Mouse (Mus musculus): Measurements from ENCODE around the gene Lrrc23. TPM values are rescaled to one million over a fixed set of nuclear protein-coding genes. Genes with fewer than 3 reads are reported as not detected.

Lrrc23 gene
- total and polyA plus RNA-seq, 3 experiments, result 0.11 TPM; not detected in 2

DNA sequence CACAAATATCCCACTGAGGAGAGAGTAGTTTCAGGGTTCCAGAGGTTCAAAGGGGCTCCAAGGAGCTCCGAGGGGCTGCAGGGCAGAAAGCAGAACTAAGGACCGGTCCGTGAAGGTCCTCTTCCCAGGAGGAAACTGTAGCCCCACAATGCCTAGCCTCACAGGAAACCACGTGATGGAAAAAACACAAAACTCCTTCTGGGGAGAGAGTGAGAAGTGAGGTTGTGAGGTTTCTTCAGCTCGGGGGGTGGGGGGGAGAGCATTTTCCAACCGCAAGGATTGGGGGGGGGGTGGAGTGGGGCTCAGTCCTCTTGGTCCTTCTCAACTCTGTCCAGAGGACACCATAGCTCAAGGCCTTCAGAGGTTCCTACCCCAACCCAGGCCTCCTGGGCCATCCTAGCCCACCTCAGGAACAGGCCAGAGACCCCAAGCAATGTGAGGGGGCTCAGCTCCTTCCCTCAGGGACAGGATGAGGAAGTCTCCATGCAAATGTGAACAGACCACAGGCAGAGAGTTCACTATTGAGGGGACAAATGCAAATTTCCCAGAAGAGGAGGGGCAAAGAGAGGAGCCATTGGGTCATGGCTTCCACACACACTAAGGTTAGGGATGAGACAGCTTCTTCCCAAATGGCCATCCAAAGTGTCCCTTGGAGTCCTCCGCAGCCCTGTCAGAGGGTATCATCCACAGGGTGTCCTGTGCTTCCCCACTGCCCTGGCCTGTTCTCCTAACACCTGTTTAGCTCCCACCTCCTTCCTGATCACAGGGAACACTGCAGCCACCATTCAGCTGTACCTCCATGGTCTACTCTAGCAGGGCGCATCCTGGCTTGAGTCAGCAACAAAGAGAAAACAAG lies 49.4 kb downstream of the Lrrc23 start:
- H3K9me3 ChIP-seq (replicated peaks), result no peaks in the 10 kb centered on the region
- DNase-seq (ENCODE audit: low spot score), result no peak
- peaks cover 70% of the 10 kb centered on the region for H3K36me3 ChIP-seq (replicated peaks)
- H3K4me1 ChIP-seq (ENCODE audit: insufficient read depth, low read depth, low read length), result peaks cover 88% of the 10 kb centered on the region
- 0 out of 2 replicates have a peak, but pooled peaks have one; percentile 9 for ATAC-seq (ENCODE audit: extremely low read depth, insufficient number of reproducible peaks, low FRiP score, poor library complexity, severe bottlenecking)
- no peak for TF ChIP-seq TAL1 (conservative IDR thresholded peaks at IDR 0.05; ENCODE audit: low read depth, low read length)
- H3K4me3 ChIP-seq (ENCODE audit: low read depth, low read length), result no peak overlapping the region; the same call in 1 of the 2 replicates
- H3K27me3 ChIP-seq (ENCODE audit: insufficient read depth, low read length), result no peaks in the 10 kb centered on the region

DNA sequence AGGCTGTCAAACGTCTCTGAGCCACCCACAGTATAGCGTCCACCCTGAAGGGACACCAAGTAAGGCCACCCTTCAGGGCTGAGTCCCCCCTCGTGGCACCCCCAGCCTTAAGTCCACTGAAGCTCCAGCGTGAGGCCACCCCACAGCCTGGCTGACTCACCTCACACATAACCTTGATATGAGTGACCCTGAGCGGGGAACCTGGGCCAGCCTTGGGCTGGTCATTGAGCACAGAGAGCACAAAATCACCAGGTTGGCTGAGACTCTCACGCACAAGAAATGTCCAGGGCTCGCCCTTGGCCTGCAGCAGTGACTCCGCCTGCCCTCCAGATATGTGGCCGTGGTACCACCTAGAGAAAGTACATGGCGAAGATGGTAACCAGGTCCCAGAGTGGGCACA lies 50.9 kb downstream of the Lrrc23 start:
- Histone ChIP-seq H3K4me3 (ENCODE audit: low read depth, low read length) (peak overlapping the region; percentile 1; the same call in 1 of the 2 replicates), H3K4me1 (ENCODE audit: insufficient read depth, low read depth, low read length) (peaks cover 91% of the 10 kb centered on the region), H3K9me3 (replicated peaks) (no peaks in the 10 kb centered on the region), H3K36me3 (replicated peaks) (peaks cover 84% of the 10 kb centered on the region), H3K27me3 (ENCODE audit: insufficient read depth, low read length) (no peaks in the 10 kb centered on the region)
- TF ChIP-seq POLR2AphosphoS5 (IDR thresholded peaks at IDR 0.05; ENCODE audit: insufficient replicate concordance, low read depth, low read length), result no peak
- no peak for TF ChIP-seq CTCF (IDR thresholded peaks at IDR 0.05; ENCODE audit: low read depth, low read length)
- no peak for TF ChIP-seq GATA2 (IDR thresholded peaks at IDR 0.05; ENCODE audit: borderline replicate concordance, low read depth, low read length)
- no peak for TF ChIP-seq TAL1 (conservative IDR thresholded peaks at IDR 0.05; ENCODE audit: low read depth, low read length)
- ATAC-seq (ENCODE audit: extremely low read depth, insufficient number of reproducible peaks, low FRiP score, poor library complexity, severe bottlenecking) (no peak), DNase-seq (ENCODE audit: low spot score) (no peak)

DNA sequence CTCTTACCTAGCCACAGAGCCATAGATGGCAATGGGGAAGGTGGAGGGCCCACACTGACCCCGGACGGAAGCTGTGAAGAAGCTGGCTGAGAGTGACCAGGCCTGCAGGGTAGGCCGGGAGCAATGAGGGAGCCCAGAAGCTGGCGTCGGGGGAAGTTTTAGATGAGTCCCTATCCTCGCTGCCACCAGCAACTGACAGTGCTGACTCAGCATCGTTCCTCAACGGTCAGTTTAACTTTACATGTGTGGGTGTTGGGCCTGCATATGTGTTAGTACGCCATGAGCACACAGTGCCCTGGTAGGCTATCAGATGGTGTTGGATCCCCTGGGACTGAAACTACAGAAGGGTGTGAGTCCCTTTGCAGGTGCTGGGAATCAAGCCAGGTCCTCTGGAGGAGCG lies 55.1 kb downstream of the Lrrc23 start:
- H3K27me3 ChIP-seq (ENCODE audit: insufficient read depth, low read length), result no peaks in the 10 kb centered on the region
- H3K4me3 ChIP-seq (ENCODE audit: low read depth, low read length), result peak overlapping the region; percentile 63; the same call in 1 of the 2 replicates
- peak; percentile 22; the same call in 1 of the 2 replicates for ATAC-seq (ENCODE audit: extremely low read depth, insufficient number of reproducible peaks, low FRiP score, poor library complexity, severe bottlenecking)
- H3K4me1 ChIP-seq (ENCODE audit: insufficient read depth, low read depth, low read length), result peaks cover 86% of the 10 kb centered on the region
- no peaks in the 10 kb centered on the region for H3K9me3 ChIP-seq (replicated peaks)
- TF ChIP-seq CTCF (IDR thresholded peaks at IDR 0.05; ENCODE audit: low read depth, low read length) (no peak), TAL1 (conservative IDR thresholded peaks at IDR 0.05; ENCODE audit: low read depth, low read length) (no peak), POLR2AphosphoS5 (IDR thresholded peaks at IDR 0.05; ENCODE audit: insufficient replicate concordance, low read depth, low read length) (no peak), GATA2 (IDR thresholded peaks at IDR 0.05; ENCODE audit: borderline replicate concordance, low read depth, low read length) (no peak), GATA1 (IDR thresholded peaks at IDR 0.05; ENCODE audit: borderline replicate concordance, low read length) (no peak)
- peaks cover 90% of the 10 kb centered on the region for H3K36me3 ChIP-seq (replicated peaks)
- no peak for DNase-seq (ENCODE audit: low spot score)

DNA sequence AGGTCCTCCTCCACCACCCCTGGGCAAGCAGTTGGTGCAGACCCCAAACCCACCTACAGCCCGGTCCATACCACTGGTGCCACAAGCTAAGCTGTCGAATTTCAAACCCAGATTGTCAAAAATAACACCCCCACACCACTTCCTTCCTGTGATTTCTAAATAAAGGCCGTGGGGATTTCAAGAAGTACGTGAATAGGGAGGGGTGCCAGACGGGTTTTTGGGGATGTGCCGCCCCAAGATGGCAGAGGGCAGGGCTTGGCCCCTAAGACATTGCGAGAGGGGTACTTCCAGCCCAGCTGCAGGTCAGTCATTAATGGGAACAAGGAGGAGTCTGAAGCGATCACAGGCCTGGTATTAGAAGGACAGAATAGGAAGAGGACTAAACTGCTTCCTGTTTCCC lies 56.0 kb downstream of the Lrrc23 start:
- no peak for TF ChIP-seq POLR2AphosphoS5 (IDR thresholded peaks at IDR 0.05; ENCODE audit: insufficient replicate concordance, low read depth, low read length)
- TF ChIP-seq CTCF (IDR thresholded peaks at IDR 0.05; ENCODE audit: low read depth, low read length), result no peak
- TF ChIP-seq GATA2 (IDR thresholded peaks at IDR 0.05; ENCODE audit: borderline replicate concordance, low read depth, low read length), result no peak
- TF ChIP-seq GATA1 (IDR thresholded peaks at IDR 0.05; ENCODE audit: borderline replicate concordance, low read length), result no peak
- TF ChIP-seq TAL1 (conservative IDR thresholded peaks at IDR 0.05; ENCODE audit: low read depth, low read length), result no peak
- no peak for DNase-seq (ENCODE audit: low spot score)
- ATAC-seq (ENCODE audit: extremely low read depth, insufficient number of reproducible peaks, low FRiP score, poor library complexity, severe bottlenecking), result no peak
- H3K36me3 ChIP-seq (replicated peaks), result peaks cover 89% of the 10 kb centered on the region
- no peak overlapping the region; the same call in 1 of the 2 replicates for H3K4me3 ChIP-seq (ENCODE audit: low read depth, low read length)
- no peaks in the 10 kb centered on the region for H3K27me3 ChIP-seq (ENCODE audit: insufficient read depth, low read length)
- H3K4me1 ChIP-seq (ENCODE audit: insufficient read depth, low read depth, low read length), result peaks cover 88% of the 10 kb centered on the region
- no peaks in the 10 kb centered on the region for H3K9me3 ChIP-seq (replicated peaks)

DNA sequence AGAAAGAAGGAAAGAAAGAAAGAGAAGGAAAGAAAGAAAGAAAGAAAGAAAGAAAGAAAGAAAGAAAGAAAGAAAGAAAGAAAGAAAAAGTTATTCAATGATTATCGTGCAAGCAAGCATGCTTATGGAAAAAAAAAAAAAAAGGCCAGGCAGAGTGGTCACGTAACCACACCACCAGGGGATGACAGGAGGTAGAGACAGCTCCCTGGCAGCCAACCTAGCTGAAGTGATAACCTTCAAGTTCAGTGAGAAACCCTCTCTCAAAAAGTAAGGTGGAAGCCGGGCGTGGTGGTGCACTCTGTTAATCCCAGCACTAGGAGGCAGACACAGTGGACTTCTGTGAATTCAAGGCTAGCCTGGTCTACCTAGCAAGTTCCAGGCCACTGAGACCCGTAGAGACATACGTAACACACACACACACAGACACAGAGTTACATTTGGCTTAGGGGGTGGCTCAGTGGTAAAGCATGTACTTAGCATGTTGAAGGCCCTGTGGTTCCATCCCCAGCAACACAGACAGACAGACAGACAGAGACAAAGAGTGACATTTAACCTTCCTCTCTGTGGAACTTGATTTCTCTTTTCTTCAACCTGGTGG lies 56.6 kb downstream of the Lrrc23 start:
- Histone ChIP-seq H3K27me3 (ENCODE audit: insufficient read depth, low read length) (no peaks in the 10 kb centered on the region), H3K9me3 (replicated peaks) (no peaks in the 10 kb centered on the region), H3K36me3 (replicated peaks) (peaks cover 89% of the 10 kb centered on the region), H3K4me3 (ENCODE audit: low read depth, low read length) (no peak overlapping the region; the same call in 1 of the 2 replicates), H3K4me1 (ENCODE audit: insufficient read depth, low read depth, low read length) (peaks cover 88% of the 10 kb centered on the region)
- ATAC-seq (ENCODE audit: extremely low read depth, insufficient number of reproducible peaks, low FRiP score, poor library complexity, severe bottlenecking) (no peak), DNase-seq (ENCODE audit: low spot score) (no peak)
- no peak for TF ChIP-seq CTCF (IDR thresholded peaks at IDR 0.05; ENCODE audit: low read depth, low read length)
- no peak for TF ChIP-seq POLR2AphosphoS5 (IDR thresholded peaks at IDR 0.05; ENCODE audit: insufficient replicate concordance, low read depth, low read length)
- TF ChIP-seq GATA1 (IDR thresholded peaks at IDR 0.05; ENCODE audit: borderline replicate concordance, low read length), result no peak
- no peak for TF ChIP-seq GATA2 (IDR thresholded peaks at IDR 0.05; ENCODE audit: borderline replicate concordance, low read depth, low read length)
- no peak for TF ChIP-seq TAL1 (conservative IDR thresholded peaks at IDR 0.05; ENCODE audit: low read depth, low read length)

DNA sequence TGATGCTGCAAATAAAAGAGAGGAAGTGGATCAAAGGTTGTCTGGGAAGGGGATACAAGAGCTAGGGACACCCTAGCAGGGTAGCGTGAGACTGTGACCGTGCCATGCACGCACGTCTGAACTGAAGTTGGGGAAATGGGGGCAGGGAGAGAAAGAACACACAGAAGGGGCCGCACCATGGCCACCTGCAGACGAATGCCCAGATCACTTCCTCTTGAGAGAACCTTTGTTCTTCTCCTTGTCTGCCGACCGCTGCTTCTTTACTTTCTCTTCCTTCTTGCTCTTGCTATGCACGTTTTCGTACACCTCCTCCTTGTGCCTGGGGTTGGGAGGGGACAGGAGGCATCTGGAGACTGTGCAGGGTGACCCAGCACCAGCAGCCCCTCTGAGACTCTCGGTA lies 58.6 kb downstream of the Lrrc23 start:
- H3K36me3 ChIP-seq (replicated peaks), result peaks cover 91% of the 10 kb centered on the region
- DNase-seq (ENCODE audit: low spot score) (no peak), ATAC-seq (ENCODE audit: extremely low read depth, insufficient number of reproducible peaks, low FRiP score, poor library complexity, severe bottlenecking) (no peak)
- H3K9me3 ChIP-seq (replicated peaks), result no peaks in the 10 kb centered on the region
- peaks cover 93% of the 10 kb centered on the region for H3K4me1 ChIP-seq (ENCODE audit: insufficient read depth, low read depth, low read length)
- TF ChIP-seq CTCF (IDR thresholded peaks at IDR 0.05; ENCODE audit: low read depth, low read length) (no peak), GATA1 (IDR thresholded peaks at IDR 0.05; ENCODE audit: borderline replicate concordance, low read length) (no peak), TAL1 (conservative IDR thresholded peaks at IDR 0.05; ENCODE audit: low read depth, low read length) (no peak), POLR2AphosphoS5 (IDR thresholded peaks at IDR 0.05; ENCODE audit: insufficient replicate concordance, low read depth, low read length) (no peak), GATA2 (IDR thresholded peaks at IDR 0.05; ENCODE audit: borderline replicate concordance, low read depth, low read length) (no peak)
- no peaks in the 10 kb centered on the region for H3K27me3 ChIP-seq (ENCODE audit: insufficient read depth, low read length)
- peak overlapping the region; percentile 8; the same call in 1 of the 2 replicates for H3K4me3 ChIP-seq (ENCODE audit: low read depth, low read length)

Other genes with a start within 250 kb of the Lrrc23 start
Only the 20 nearest of the 25 such genes appear.
- gene C1s2, start 143.6 kb downstream of the Lrrc23 start, total RNA-seq (2014; fragmentation: Nextera tagmentation), result not detected in 2 replicates
- gene C1s2, start 143.6 kb downstream of the Lrrc23 start, total RNA-seq (2017), result 0.05 and 0.12 TPM in 2 replicates
- gene C1s2, start 143.6 kb downstream of the Lrrc23 start, polyA plus RNA-seq (2012), result not detected in 2 replicates
- gene Lpcat3, start 116.7 kb downstream of the Lrrc23 start, total RNA-seq (2014; fragmentation: Nextera tagmentation), result 108 and 198 TPM in 2 replicates
- 95.7 and 101 TPM in 2 replicates for gene Lpcat3, start 116.7 kb downstream of the Lrrc23 start, total RNA-seq (2017)
- gene Lpcat3, start 116.7 kb downstream of the Lrrc23 start, polyA plus RNA-seq (2012), result 123 and 147 TPM in 2 replicates
- 117 and 120 TPM in 2 replicates for gene Emg1, start 67.5 kb downstream of the Lrrc23 start, total RNA-seq (2014; fragmentation: Nextera tagmentation)
- gene Emg1, start 67.5 kb downstream of the Lrrc23 start, total RNA-seq (2017), result 228 and 262 TPM in 2 replicates
- 254 and 287 TPM in 2 replicates for gene Emg1, start 67.5 kb downstream of the Lrrc23 start, polyA plus RNA-seq (2012)
- gene Phb2, start 67.4 kb downstream of the Lrrc23 start, total RNA-seq (2014; fragmentation: Nextera tagmentation), result 325 and 378 TPM in 2 replicates
- 432 and 434 TPM in 2 replicates for gene Phb2, start 67.4 kb downstream of the Lrrc23 start, total RNA-seq (2017)
- gene Phb2, start 67.4 kb downstream of the Lrrc23 start, polyA plus RNA-seq (2012), result 465 and 565 TPM in 2 replicates
- gene Ptpn6, start 41.0 kb downstream of the Lrrc23 start, total RNA-seq (2014; fragmentation: Nextera tagmentation), result 66.2 and 72.6 TPM in 2 replicates
- 309 and 356 TPM in 2 replicates for gene Ptpn6, start 41.0 kb downstream of the Lrrc23 start, total RNA-seq (2017)
- 54.9 and 129 TPM in 2 replicates for gene Ptpn6, start 41.0 kb downstream of the Lrrc23 start, polyA plus RNA-seq (2012)
- gene Grcc10, start 38.4 kb downstream of the Lrrc23 start, total RNA-seq (2014; fragmentation: Nextera tagmentation), result 61.7 and 62.9 TPM in 2 replicates
- 130 and 176 TPM in 2 replicates for gene Grcc10, start 38.4 kb downstream of the Lrrc23 start, total RNA-seq (2017)
- 26.1 and 38.8 TPM in 2 replicates for gene Grcc10, start 38.4 kb downstream of the Lrrc23 start, polyA plus RNA-seq (2012)
- not detected in 2 replicates for gene Gm45234, start 23.7 kb downstream of the Lrrc23 start, total RNA-seq (2014; fragmentation: Nextera tagmentation)
- gene Gm45234, start 23.7 kb downstream of the Lrrc23 start, total RNA-seq (2017), result not detected in 2 replicates
- not detected in 2 replicates for gene Gm45234, start 23.7 kb downstream of the Lrrc23 start, polyA plus RNA-seq (2012)
- 58.7 and 85.6 TPM in 2 replicates for gene Atn1, start 23.2 kb downstream of the Lrrc23 start, total RNA-seq (2014; fragmentation: Nextera tagmentation)
- gene Atn1, start 23.2 kb downstream of the Lrrc23 start, total RNA-seq (2017), result 1.9 and 3.0 TPM in 2 replicates
- 55.3 and 58.8 TPM in 2 replicates for gene Atn1, start 23.2 kb downstream of the Lrrc23 start, polyA plus RNA-seq (2012)
- gene Eno2, start 10.1 kb downstream of the Lrrc23 start, total RNA-seq (2014; fragmentation: Nextera tagmentation), result 1.1 and 3.2 TPM in 2 replicates
- gene Eno2, start 10.1 kb downstream of the Lrrc23 start, total RNA-seq (2017), result 3.4 and 3.6 TPM in 2 replicates
- gene Eno2, start 10.1 kb downstream of the Lrrc23 start, polyA plus RNA-seq (2012), result 0.13 and 0.29 TPM in 2 replicates
- 1.9 TPM in 2 replicates for gene Spsb2, start 28.9 kb upstream of the Lrrc23 start, total RNA-seq (2014; fragmentation: Nextera tagmentation)
- gene Spsb2, start 28.9 kb upstream of the Lrrc23 start, total RNA-seq (2017), result 6.9 and 9.4 TPM in 2 replicates
- 10.1 and 10.9 TPM in 2 replicates for gene Spsb2, start 28.9 kb upstream of the Lrrc23 start, polyA plus RNA-seq (2012)
- gene Tpi1, start 34.6 kb upstream of the Lrrc23 start, total RNA-seq (2014; fragmentation: Nextera tagmentation), result 601 and 619 TPM in 2 replicates
- 903 and 1,035 TPM in 2 replicates for gene Tpi1, start 34.6 kb upstream of the Lrrc23 start, total RNA-seq (2017)
- gene Tpi1, start 34.6 kb upstream of the Lrrc23 start, polyA plus RNA-seq (2012), result 520 and 701 TPM in 2 replicates
- gene Usp5, start 49.8 kb upstream of the Lrrc23 start, total RNA-seq (2014; fragmentation: Nextera tagmentation), result 34.6 and 45.9 TPM in 2 replicates
- gene Usp5, start 49.8 kb upstream of the Lrrc23 start, total RNA-seq (2017), result 67.0 and 76.8 TPM in 2 replicates
- gene Usp5, start 49.8 kb upstream of the Lrrc23 start, polyA plus RNA-seq (2012), result 53.0 and 68.2 TPM in 2 replicates
- gene Cdca3, start 49.8 kb upstream of the Lrrc23 start, total RNA-seq (2014; fragmentation: Nextera tagmentation), result 109 and 112 TPM in 2 replicates
- gene Cdca3, start 49.8 kb upstream of the Lrrc23 start, total RNA-seq (2017), result 137 and 150 TPM in 2 replicates
- gene Cdca3, start 49.8 kb upstream of the Lrrc23 start, polyA plus RNA-seq (2012), result 50.9 and 67.2 TPM in 2 replicates
- gene Gnb3, start 60.5 kb upstream of the Lrrc23 start, total RNA-seq (2014; fragmentation: Nextera tagmentation), result 1.1 TPM in 1 of 2 replicates, not detected in the other
- gene Gnb3, start 60.5 kb upstream of the Lrrc23 start, total RNA-seq (2017), result not detected in 2 replicates
- not detected in 2 replicates for gene Gnb3, start 60.5 kb upstream of the Lrrc23 start, polyA plus RNA-seq (2012)
- not detected in 2 replicates for gene P3h3, start 78.0 kb upstream of the Lrrc23 start, total RNA-seq (2014; fragmentation: Nextera tagmentation)
- 0.23 TPM in 1 of 2 replicates, not detected in the other for gene P3h3, start 78.0 kb upstream of the Lrrc23 start, total RNA-seq (2017)
- not detected in 2 replicates for gene P3h3, start 78.0 kb upstream of the Lrrc23 start, polyA plus RNA-seq (2012)
- not detected in 2 replicates for gene Gpr162, start 84.3 kb upstream of the Lrrc23 start, total RNA-seq (2014; fragmentation: Nextera tagmentation)
- 0.22 and 0.41 TPM in 2 replicates for gene Gpr162, start 84.3 kb upstream of the Lrrc23 start, total RNA-seq (2017)
- gene Gpr162, start 84.3 kb upstream of the Lrrc23 start, polyA plus RNA-seq (2012), result not detected in 2 replicates
- not detected in 2 replicates for gene Cd4, start 108.5 kb upstream of the Lrrc23 start, total RNA-seq (2014; fragmentation: Nextera tagmentation)
- 0.33 and 1.7 TPM in 2 replicates for gene Cd4, start 108.5 kb upstream of the Lrrc23 start, total RNA-seq (2017)
- not detected in 2 replicates for gene Cd4, start 108.5 kb upstream of the Lrrc23 start, polyA plus RNA-seq (2012)
- 0.68 TPM in 1 of 2 replicates, not detected in the other for gene Lag3, start 132.0 kb upstream of the Lrrc23 start, total RNA-seq (2014; fragmentation: Nextera tagmentation)
- gene Lag3, start 132.0 kb upstream of the Lrrc23 start, total RNA-seq (2017), result 0.12 TPM in 1 of 2 replicates, not detected in the other
- gene Lag3, start 132.0 kb upstream of the Lrrc23 start, polyA plus RNA-seq (2012), result not detected in 2 replicates
- gene Ptms, start 140.4 kb upstream of the Lrrc23 start, total RNA-seq (2014; fragmentation: Nextera tagmentation), result 5.6 and 6.3 TPM in 2 replicates
- gene Ptms, start 140.4 kb upstream of the Lrrc23 start, total RNA-seq (2017), result 84.9 and 86.4 TPM in 2 replicates
- 34.1 and 43.1 TPM in 2 replicates for gene Ptms, start 140.4 kb upstream of the Lrrc23 start, polyA plus RNA-seq (2012)
- gene Mlf2, start 151.7 kb upstream of the Lrrc23 start, total RNA-seq (2014; fragmentation: Nextera tagmentation), result 167 and 180 TPM in 2 replicates
- gene Mlf2, start 151.7 kb upstream of the Lrrc23 start, total RNA-seq (2017), result 86.5 and 99.2 TPM in 2 replicates
- gene Mlf2, start 151.7 kb upstream of the Lrrc23 start, polyA plus RNA-seq (2012), result 269 and 293 TPM in 2 replicates